Mouse (Mus musculus) midbrain, embryonic 15.5 days (tissue): ENCODE data around the gene Tmem234. TPM values are rescaled to one million over a fixed set of nuclear protein-coding genes. Genes with fewer than 3 reads are reported as not detected.

Experiments used
- ATAC-seq: fragments of 200-750 bp; cut with Nextera tagmentation; replicated peaks from 2 replicates; pipeline ENCODE4 v1.8.0; 2017; ENCODE audit warnings: moderate TSS enrichment
- H3K27ac ChIP-seq: fragments of 300-500 bp; sonication (generic); 2 replicates; pipeline ENCODE4 v1.5.1; 2015; ENCODE audit warnings: mild to moderate bottlenecking, inconsistent platforms
- H3K27me3 ChIP-seq: fragments of 300-500 bp; sonication (generic); replicated peaks from 2 replicates; pipeline ENCODE4 v1.6.1; 2015; ENCODE audit warnings: inconsistent platforms
- H3K36me3 ChIP-seq: fragments of 300-500 bp; sonication (generic); replicated peaks from 2 replicates; pipeline ENCODE4 v1.6.1; 2015; ENCODE audit warnings: inconsistent platforms
- H3K4me1 ChIP-seq: fragments of 300-500 bp; sonication (generic); 2 replicates; pipeline ENCODE4 v1.6.1; 2015; ENCODE audit warnings: inconsistent platforms
- H3K4me2 ChIP-seq: fragments of 300-500 bp; sonication (generic); 2 replicates; pipeline ENCODE4 v1.6.1; 2015; ENCODE audit warnings: inconsistent platforms, mild to moderate bottlenecking, moderate library complexity
- H3K4me3 ChIP-seq: fragments of 300-500 bp; sonication (generic); 2 replicates; pipeline ENCODE4 v1.5.1; 2015; ENCODE audit warnings: mild to moderate bottlenecking, inconsistent platforms
- H3K9ac ChIP-seq: fragments of 300-500 bp; sonication (generic); 2 replicates; pipeline ENCODE4 v1.6.1; 2015; ENCODE audit warnings: mild to moderate bottlenecking, inconsistent platforms
- H3K9me3 ChIP-seq: fragments of 300-500 bp; sonication (generic); 2 replicates; pipeline ENCODE4 v1.6.1; 2016; ENCODE audit warnings: inconsistent platforms
- WGBS: fragments of 180-500 bp; shearing (Covaris S2); methylation state at CpG from one replicate; pipeline ENCODE4 v1.1.7; 2015; ENCODE audit warnings: mixed read lengths; 5-methylcytosine and 5-hydroxymethylcytosine counted together
- polyA plus RNA-seq: library from polyadenylated mRNA; unstranded; fragments of >200 nt; fragmentation: Nextera tagmentation; extraction: Ambion mirVana; gene quantifications from 2 replicates; pipeline ENCODE4 v1.2.1, GENCODE M21; 2015

Tmem234 gene
- polyA plus RNA-seq, 1 experiment from 2014 or later: 199 TPM

- Histone ChIP-seq H3K4me2 (peak overlapping the region; percentile 77), H3K9me3 (no peaks in the 10 kb centered on the region), H3K9ac (peak overlapping the region; percentile 73; the same call in 1 of the 2 replicates), H3K4me1 (peaks cover 39% of the 10 kb centered on the region), H3K36me3 (no peaks in the 10 kb centered on the region), H3K4me3 (peak overlapping the region; percentile 55), H3K27me3 (no peaks in the 10 kb centered on the region), H3K27ac (peak overlapping the region; percentile 92; the same call in 1 of the 2 replicates)
- ATAC-seq: no peak
- WGBS: 94% methylated on average over 5 of the region's 5 CpGs
Measured at GRCm38 (mm10) chr4:129618031-129618430, 17.6 kb downstream of the Tmem234 start.

DNA sequence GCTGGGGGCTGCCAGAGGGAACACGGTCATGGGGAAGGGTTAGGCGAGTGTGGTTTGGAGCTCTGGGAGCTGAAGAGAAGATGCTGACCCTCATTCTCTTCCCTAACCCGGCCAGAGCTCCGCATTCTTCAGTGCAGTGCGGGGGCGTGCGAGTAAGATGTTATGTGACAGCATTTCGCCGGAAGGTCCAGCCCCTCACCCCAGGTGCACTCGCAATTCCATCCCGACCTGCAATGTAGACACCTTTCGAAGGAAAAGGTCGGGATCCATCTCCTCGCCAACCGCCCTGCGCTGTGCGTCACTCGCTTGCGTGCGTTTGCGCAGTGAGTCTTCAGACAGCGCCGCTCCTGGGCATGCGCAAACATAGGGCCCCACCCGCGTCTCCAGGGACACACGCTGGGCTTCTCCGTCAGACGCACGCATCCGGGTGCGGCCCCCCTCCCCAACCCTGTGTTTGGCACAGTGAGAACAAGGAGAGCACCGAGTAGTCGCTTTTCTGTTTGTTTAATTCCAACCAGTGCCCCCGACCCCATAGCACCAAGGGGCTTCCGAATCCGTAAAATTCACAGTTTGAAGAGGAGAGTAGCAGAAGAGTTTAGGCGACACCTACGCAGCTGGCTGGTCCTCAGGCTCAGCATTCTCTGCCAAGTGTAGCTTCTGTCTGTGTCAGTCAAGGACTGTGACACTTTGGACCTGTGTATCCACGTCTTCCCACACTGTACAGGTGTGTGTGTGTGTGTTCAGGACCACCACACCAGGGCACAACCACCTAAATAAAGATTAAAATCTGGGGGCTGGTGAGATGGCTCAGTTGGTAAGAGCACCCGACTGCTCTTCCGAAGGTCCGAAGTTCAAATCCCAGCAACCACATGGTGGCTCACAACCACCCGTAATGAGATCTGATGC is 18.6 kb downstream of the Tmem234 start, which contains the start of gene Iqcc:
Iqcc (minus strand) TSS at position 314 of the 906 bp plus-strand sequence.
- ATAC-seq: peak; percentile 89
- peaks cover 41% of the 10 kb centered on the region for H3K4me1 ChIP-seq
- peak within 1 kb of the TSS; percentile 55 for H3K4me3 ChIP-seq
- H3K36me3 ChIP-seq: no peaks in the 10 kb centered on the region
- H3K27me3 ChIP-seq: no peaks in the 10 kb centered on the region
- no peaks in the 10 kb centered on the region for H3K9me3 ChIP-seq
- peak within 1 kb of the TSS; percentile 92 for H3K27ac ChIP-seq
- H3K4me2 ChIP-seq: peak within 1 kb of the TSS; percentile 77
- 4% methylated on average over 44 of the region's 44 CpGs for WGBS
- peak within 1 kb of the TSS; percentile 73 for H3K9ac ChIP-seq

DNA sequence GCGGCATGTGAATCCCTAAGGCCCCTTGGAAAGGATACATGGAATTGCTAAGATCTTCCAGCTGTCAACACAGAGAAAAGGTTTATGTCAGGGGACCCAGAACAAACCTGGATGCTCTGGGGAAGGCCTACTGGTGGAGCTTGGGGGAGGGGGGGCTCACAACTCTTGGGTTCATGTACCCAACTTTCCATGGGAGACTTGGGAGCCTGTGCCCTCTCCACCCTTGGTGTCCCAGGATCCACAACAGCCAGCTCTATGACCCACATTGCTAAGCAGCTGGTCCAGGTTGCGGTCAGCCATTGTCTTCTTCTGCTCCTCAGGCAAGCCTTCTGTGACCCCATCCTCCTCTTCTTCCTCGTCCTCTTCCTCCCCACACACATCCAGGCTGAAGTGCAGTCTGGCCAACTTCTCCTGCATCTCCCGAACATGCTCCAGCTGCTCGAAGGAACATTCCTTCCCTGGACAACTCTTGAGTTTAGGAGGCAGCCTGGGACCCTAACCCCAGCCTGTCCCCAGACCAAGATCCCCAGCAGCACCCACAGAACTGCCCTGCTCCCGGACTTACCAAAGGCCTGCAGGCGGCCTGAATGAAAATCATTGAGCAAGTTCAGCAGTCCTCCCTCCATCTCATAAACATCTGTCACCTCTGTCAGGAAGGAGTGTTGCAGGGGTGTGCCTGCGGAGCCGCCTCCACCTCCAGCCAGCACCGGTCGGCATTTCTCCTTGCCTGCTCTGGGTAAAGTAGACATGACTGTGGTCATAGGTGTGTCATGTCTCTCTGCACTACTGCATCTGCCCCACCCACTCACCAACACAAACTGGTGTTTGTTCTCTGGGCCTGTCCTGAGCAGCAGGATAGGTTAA is 20.2 kb downstream of the Tmem234 start:
- ATAC-seq: no peak
- Histone ChIP-seq H3K4me1 (peaks cover 56% of the 10 kb centered on the region), H3K4me2 (0 out of 2 replicates have a peak overlapping the region, but pooled peaks have one; percentile 0), H3K9me3 (no peaks in the 10 kb centered on the region), H3K9ac (no peak overlapping the region), H3K27me3 (no peaks in the 10 kb centered on the region), H3K4me3 (no peak overlapping the region), H3K36me3 (no peaks in the 10 kb centered on the region), H3K27ac (no peak overlapping the region; the same call in 1 of the 2 replicates)
- 91% methylated on average over 11 of the region's 11 CpGs for WGBS

GRCm38 (mm10) chr4:129621283-129621841 is 20.9 kb downstream of the Tmem234 start:
- Histone ChIP-seq H3K9ac (no peak overlapping the region), H3K27me3 (no peaks in the 10 kb centered on the region), H3K9me3 (no peaks in the 10 kb centered on the region), H3K4me1 (peaks cover 62% of the 10 kb centered on the region), H3K36me3 (no peaks in the 10 kb centered on the region), H3K4me3 (no peak overlapping the region), H3K27ac (no peak overlapping the region), H3K4me2 (0 out of 2 replicates have a peak overlapping the region, but pooled peaks have one; percentile 0)
- no peak for ATAC-seq
- WGBS: 84% methylated on average over 8 of the region's 8 CpGs

GRCm38 (mm10) chr4:129622120-129622802 is 21.8 kb downstream of the Tmem234 start:
- peak overlapping the region; percentile 70 for H3K9ac ChIP-seq
- H3K4me1 ChIP-seq: peaks cover 62% of the 10 kb centered on the region
- H3K4me3 ChIP-seq: peak overlapping the region; percentile 54
- peak overlapping the region; percentile 82 for H3K4me2 ChIP-seq
- H3K27ac ChIP-seq: peak overlapping the region; percentile 91
- H3K9me3 ChIP-seq: no peaks in the 10 kb centered on the region
- 73% methylated on average over 11 of the region's 11 CpGs for WGBS
- peaks cover 8% of the 10 kb centered on the region for H3K36me3 ChIP-seq
- ATAC-seq: no peak
- H3K27me3 ChIP-seq: no peaks in the 10 kb centered on the region

GRCm38 (mm10) chr4:129622803-129623535 is 22.5 kb downstream of the Tmem234 start:
- 24% methylated on average over 8 of the region's 8 CpGs for WGBS
- Histone ChIP-seq H3K27me3 (no peaks in the 10 kb centered on the region), H3K27ac (peak overlapping the region; percentile 91), H3K4me3 (peak overlapping the region; percentile 54), H3K4me2 (peak overlapping the region; percentile 82), H3K36me3 (peaks cover 15% of the 10 kb centered on the region), H3K9me3 (no peaks in the 10 kb centered on the region), H3K9ac (peak overlapping the region; percentile 70), H3K4me1 (peaks cover 58% of the 10 kb centered on the region)
- ATAC-seq: no peak

DNA sequence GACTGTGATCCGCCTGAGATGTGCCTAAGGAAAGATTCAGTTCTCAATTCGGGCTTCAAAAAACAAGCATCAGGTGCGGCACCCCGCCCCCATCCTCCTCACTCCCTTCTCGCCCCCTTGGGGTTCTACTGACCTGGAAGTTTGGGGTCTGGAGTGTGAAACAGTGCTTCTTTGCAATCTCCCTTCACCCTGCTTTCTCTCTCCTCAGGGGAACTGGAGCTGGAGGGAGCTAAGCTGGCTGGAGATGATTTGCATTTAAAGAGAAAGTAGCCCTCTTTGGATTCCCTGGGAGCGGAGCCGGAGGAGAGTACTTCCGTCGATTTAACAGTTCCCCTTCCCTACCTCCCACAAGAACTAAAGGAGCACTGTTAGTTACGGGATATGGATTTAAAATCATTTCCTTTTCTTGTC is 23.2 kb downstream of the Tmem234 start, which contains the start of gene Ccdc28b:
Ccdc28b (minus strand) TSS at position 267 of the 411 bp plus-strand sequence.
- WGBS: 2% methylated on average over 10 of the region's 10 CpGs
- H3K4me2 ChIP-seq: peak within 1 kb of the TSS; percentile 82
- no peaks in the 10 kb centered on the region for H3K9me3 ChIP-seq
- H3K27ac ChIP-seq: peak within 1 kb of the TSS; percentile 91
- peaks cover 53% of the 10 kb centered on the region for H3K4me1 ChIP-seq
- peak within 1 kb of the TSS; percentile 70 for H3K9ac ChIP-seq
- peaks cover 22% of the 10 kb centered on the region for H3K36me3 ChIP-seq
- peak; percentile 55 for ATAC-seq
- peak within 1 kb of the TSS; percentile 54 for H3K4me3 ChIP-seq
- H3K27me3 ChIP-seq: no peaks in the 10 kb centered on the region

GRCm38 (mm10) chr4:129624281-129625028 is 24.0 kb downstream of the Tmem234 start:
- Histone ChIP-seq H3K36me3 (peaks cover 29% of the 10 kb centered on the region), H3K27me3 (no peaks in the 10 kb centered on the region), H3K9me3 (no peaks in the 10 kb centered on the region), H3K4me1 (peaks cover 49% of the 10 kb centered on the region), H3K9ac (peak overlapping the region; percentile 70), H3K27ac (peak overlapping the region; percentile 91), H3K4me3 (peak overlapping the region; percentile 54), H3K4me2 (peak overlapping the region; percentile 82)
- WGBS: 0% methylated on average over 18 of the region's 18 CpGs
- ATAC-seq: peak; percentile 96

DNA sequence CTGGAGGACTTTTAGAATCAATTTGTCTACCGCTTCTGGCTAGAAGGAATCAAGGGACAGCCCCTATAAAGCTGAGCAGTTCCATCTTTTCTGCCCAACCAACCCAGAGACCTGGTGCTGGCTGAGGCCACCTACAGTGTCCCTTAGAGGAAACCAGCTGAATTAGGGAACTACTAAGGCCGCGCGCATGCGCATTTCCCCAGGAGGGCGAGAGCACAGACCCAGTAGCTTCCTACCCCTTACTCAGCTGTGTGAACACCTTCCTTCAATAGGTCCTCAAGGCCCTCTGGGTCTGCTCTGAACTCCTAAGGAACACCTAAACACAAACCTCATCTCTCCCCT is 24.5 kb downstream of the Tmem234 start:
- peak; percentile 49 for ATAC-seq
- Histone ChIP-seq H3K9ac (peak overlapping the region; percentile 70), H3K36me3 (peaks cover 33% of the 10 kb centered on the region), H3K4me1 (peaks cover 49% of the 10 kb centered on the region), H3K4me3 (peak overlapping the region; percentile 54), H3K27me3 (no peaks in the 10 kb centered on the region), H3K4me2 (peak overlapping the region; percentile 82), H3K9me3 (no peaks in the 10 kb centered on the region), H3K27ac (peak overlapping the region; percentile 91)
- 2% methylated on average over 6 of the region's 6 CpGs for WGBS

DNA sequence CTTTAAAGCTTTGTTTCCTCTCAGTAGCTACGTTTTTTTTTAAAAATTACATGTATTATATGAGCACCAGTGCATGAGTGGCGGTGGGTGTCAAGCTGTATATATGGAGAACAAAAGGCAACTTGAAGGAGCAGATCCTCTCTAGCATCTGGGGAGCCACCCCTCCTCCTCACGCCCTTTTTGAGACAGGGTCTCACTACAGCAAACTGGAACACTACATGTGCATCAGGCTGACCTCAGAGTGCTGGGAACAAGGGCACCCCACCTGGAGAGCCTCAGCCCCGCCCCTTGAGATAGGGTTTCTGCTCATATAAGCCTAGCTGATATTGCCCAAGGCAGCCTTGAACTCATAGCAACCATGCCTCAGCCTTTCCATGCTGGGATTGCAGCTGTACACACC is 25.0 kb downstream of the Tmem234 start:
- Histone ChIP-seq H3K9me3 (no peaks in the 10 kb centered on the region), H3K27ac (peak overlapping the region; percentile 91), H3K4me3 (peak overlapping the region; percentile 54), H3K36me3 (peaks cover 38% of the 10 kb centered on the region), H3K4me1 (peaks cover 48% of the 10 kb centered on the region), H3K27me3 (no peaks in the 10 kb centered on the region), H3K9ac (no peak overlapping the region), H3K4me2 (peak overlapping the region; percentile 82)
- no peak for ATAC-seq
- 43% methylated on average over 4 of the region's 4 CpGs for WGBS
